Mouse (Mus musculus) cerebellum, adult (tissue): Measurements from ENCODE around the gene Cd6.

Experiments
- ATAC-seq: cut with Nextera tagmentation; 2 replicates; pipeline ENCODE4 v1.9.2; 2017; ENCODE audit warnings: mild to moderate bottlenecking, moderate library complexity, mixed read lengths; ENCODE audit not compliant: insufficient number of reproducible peaks, low FRiP score, low TSS enrichment

The Cd6 gene

GRCm38 (mm10) chr19:10769429-10770195, 60.2 kb downstream of the Cd6 start:
- ATAC-seq = no peak

GRCm38 (mm10) chr19:10768694-10769428, 61.0 kb downstream of the Cd6 start:
- no peak for ATAC-seq

GRCm38 (mm10) chr19:10767631-10768030, 62.2 kb downstream of the Cd6 start:
- peak; percentile 74 for ATAC-seq

- ATAC-seq = no peak
Observed at GRCm38 (mm10) chr19:10763381-10764031, 66.4 kb downstream of the Cd6 start.

GRCm38 (mm10) chr19:10762468-10762867, 67.4 kb downstream of the Cd6 start:
- ATAC-seq = no peak

GRCm38 (mm10) chr19:10761794-10762415, 68.0 kb downstream of the Cd6 start:
- no peak for ATAC-seq

- peak; percentile 73; the same call in 1 of the 2 replicates for ATAC-seq
Observed at GRCm38 (mm10) chr19:10759983-10760831, 69.7 kb downstream of the Cd6 start.

GRCm38 (mm10) chr19:10759525-10759924, 70.3 kb downstream of the Cd6 start:
- no peak for ATAC-seq

- ATAC-seq = no peak
Observed at GRCm38 (mm10) chr19:10758708-10759107, 71.2 kb downstream of the Cd6 start.

- ATAC-seq = 0 out of 2 replicates have a peak, but pooled peaks have one; percentile 9
Observed at GRCm38 (mm10) chr19:10757526-10757925, 72.3 kb downstream of the Cd6 start.

- no peak for ATAC-seq
Observed at GRCm38 (mm10) chr19:10757125-10757524, 72.7 kb downstream of the Cd6 start.

- ATAC-seq = no peak
Observed at GRCm38 (mm10) chr19:10752646-10753045, 77.2 kb downstream of the Cd6 start.

- no peak for ATAC-seq
Observed at GRCm38 (mm10) chr19:10752106-10752505, 77.8 kb downstream of the Cd6 start.

- no peak for ATAC-seq
Observed at GRCm38 (mm10) chr19:10751607-10752006, 78.3 kb downstream of the Cd6 start.

- no peak for ATAC-seq
Observed at GRCm38 (mm10) chr19:10750161-10750560, 79.7 kb downstream of the Cd6 start.

- no peak for ATAC-seq
Observed at GRCm38 (mm10) chr19:10749295-10749694, 80.6 kb downstream of the Cd6 start.

GRCm38 (mm10) chr19:10748401-10749102, 81.3 kb downstream of the Cd6 start:
- no peak for ATAC-seq

- ATAC-seq = no peak
Observed at GRCm38 (mm10) chr19:10747718-10748117, 82.1 kb downstream of the Cd6 start.

GRCm38 (mm10) chr19:10747182-10747581, 82.7 kb downstream of the Cd6 start:
- no peak for ATAC-seq
